Mouse (Mus musculus) G1E (cell line): ENCODE data around the gene Ttll3. TPM values are rescaled to one million over a fixed set of nuclear protein-coding genes. Genes with fewer than 3 reads are reported as not detected.

ENCODE experiments used
- ATAC-seq: 2 replicates; pipeline ENCODE4 v1.8.0; 2016; ENCODE audit warnings: mild to moderate bottlenecking; ENCODE audit not compliant: insufficient number of reproducible peaks, poor library complexity, low FRiP score, severe bottlenecking; ENCODE audit errors: extremely low read depth
- DNase-seq: peaks from one replicate; pipeline ENCODE4 v3.0.0; 2012; ENCODE audit warnings: low spot score
- H3K27me3 ChIP-seq: 2 replicates; pipeline ENCODE4 v1.6.1; 2012; ENCODE audit warnings: mild to moderate bottlenecking, low read length, inconsistent platforms; ENCODE audit not compliant: insufficient read depth
- H3K36me3 ChIP-seq: replicated peaks from 2 replicates; pipeline ENCODE3; 2012; ENCODE audit warnings: mild to moderate bottlenecking, inconsistent platforms
- H3K4me1 ChIP-seq: 2 replicates; pipeline ENCODE4 v1.6.1; 2012; ENCODE audit warnings: low read depth, low read length, inconsistent platforms, mixed read lengths; ENCODE audit not compliant: insufficient read depth
- H3K4me3 ChIP-seq: 2 replicates; pipeline ENCODE4 v1.5.1; 2012; ENCODE audit warnings: low read depth, mild to moderate bottlenecking, inconsistent platforms, low read length, moderate library complexity, mixed read lengths
- H3K9me3 ChIP-seq: replicated peaks from 2 replicates; pipeline ENCODE4 v1.6.1; 2012; ENCODE audit warnings: inconsistent platforms
- CTCF ChIP-seq: IDR thresholded peaks from 2 replicates; pipeline ENCODE4 v1.5.1; 2012; ENCODE audit warnings: low read depth, low read length, inconsistent platforms, mixed read lengths
- GATA1 ChIP-seq: IDR thresholded peaks from 2 replicates; pipeline ENCODE4 v1.6.1; 2012; ENCODE audit warnings: borderline replicate concordance, low read length, inconsistent platforms, mixed read lengths
- GATA2 ChIP-seq: IDR thresholded peaks from 2 replicates; pipeline ENCODE4 v1.6.1; 2012; ENCODE audit warnings: low read depth, low read length, inconsistent platforms, borderline replicate concordance
- POLR2AphosphoS5 ChIP-seq: IDR thresholded peaks from 2 replicates; pipeline ENCODE4 v1.6.1; 2012; ENCODE audit warnings: low read depth, low read length, inconsistent platforms; ENCODE audit not compliant: insufficient replicate concordance
- TAL1 ChIP-seq: conservative IDR thresholded peaks from 2 replicates; pipeline ENCODE4 v1.6.1; 2012; ENCODE audit warnings: low read depth, low read length, inconsistent platforms, mixed read lengths
- polyA plus RNA-seq: library from polyadenylated mRNA; stranded (reverse); fragments of >175 nt; gene quantifications from 2 replicates; pipeline ENCODE4 v1.2.3, GENCODE M21; 2012
- total RNA-seq, 2 experiments: library from RNA; stranded (forward) in 1 of 2; stranded (reverse) in 1 of 2; fragments of 200-1000 nt in 1 of 2; fragments of >200 nt in 1 of 2; fragmentation: Nextera tagmentation in 1 of 2; gene quantifications; 2 replicates each; pipeline ENCODE4 v1.2.3; 2014 to 2017

The Ttll3 gene
- total and polyA plus RNA-seq, 3 experiments = 15.1 to 47.6 (median 20.5) TPM

- Histone ChIP-seq H3K27me3 (peaks cover 10% of the 10 kb centered on the region), H3K4me1 (peaks cover 15% of the 10 kb centered on the region), H3K36me3 (no peaks in the 10 kb centered on the region), H3K4me3 (no peak overlapping the region), H3K9me3 (no peaks in the 10 kb centered on the region)
- TF ChIP-seq GATA2 (no peak), CTCF (no peak), GATA1 (no peak), TAL1 (no peak), POLR2AphosphoS5 (no peak)
- no peak for DNase-seq
- ATAC-seq = no peak
Observed at GRCm38 (mm10) chr6:113350538-113350937, 38.5 kb upstream of the Ttll3 start.

- Histone ChIP-seq H3K36me3 (no peaks in the 10 kb centered on the region), H3K27me3 (peaks cover 12% of the 10 kb centered on the region), H3K4me3 (no peak overlapping the region), H3K9me3 (no peaks in the 10 kb centered on the region), H3K4me1 (peaks cover 15% of the 10 kb centered on the region)
- no peak for ATAC-seq
- no peak for TF ChIP-seq GATA1
- no peak for TF ChIP-seq CTCF
- no peak for TF ChIP-seq TAL1
- TF ChIP-seq POLR2AphosphoS5 = no peak
- no peak for TF ChIP-seq GATA2
- no peak for DNase-seq
Observed at GRCm38 (mm10) chr6:113351161-113351560, 37.9 kb upstream of the Ttll3 start.

- ATAC-seq (no peak), DNase-seq (no peak)
- Histone ChIP-seq H3K27me3 (peaks cover 12% of the 10 kb centered on the region), H3K4me1 (peaks cover 15% of the 10 kb centered on the region), H3K36me3 (no peaks in the 10 kb centered on the region), H3K4me3 (no peak overlapping the region), H3K9me3 (no peaks in the 10 kb centered on the region)
- no peak for TF ChIP-seq CTCF
- TF ChIP-seq GATA2 = no peak
- no peak for TF ChIP-seq POLR2AphosphoS5
- TF ChIP-seq GATA1 = no peak
- no peak for TF ChIP-seq TAL1
Observed at GRCm38 (mm10) chr6:113351653-113352052, 37.4 kb upstream of the Ttll3 start.

- TF ChIP-seq TAL1 = no peak
- TF ChIP-seq GATA2 = no peak
- TF ChIP-seq GATA1 = no peak
- TF ChIP-seq POLR2AphosphoS5 = no peak
- no peak for TF ChIP-seq CTCF
- DNase-seq (no peak), ATAC-seq (no peak)
- Histone ChIP-seq H3K36me3 (no peaks in the 10 kb centered on the region), H3K27me3 (peaks cover 12% of the 10 kb centered on the region), H3K4me1 (peaks cover 15% of the 10 kb centered on the region), H3K9me3 (no peaks in the 10 kb centered on the region), H3K4me3 (no peak overlapping the region)
Observed at GRCm38 (mm10) chr6:113352820-113353219, 36.2 kb upstream of the Ttll3 start.

- peaks cover 16% of the 10 kb centered on the region for H3K27me3 ChIP-seq
- TF ChIP-seq POLR2AphosphoS5 (no peak), TAL1 (no peak), GATA2 (no peak), GATA1 (no peak), CTCF (no peak)
- peaks cover 15% of the 10 kb centered on the region for H3K4me1 ChIP-seq
Observed at GRCm38 (mm10) chr6:113353696-113354095, 35.4 kb upstream of the Ttll3 start.

GRCm38 (mm10) chr6:113361476-113361875 lies 27.6 kb upstream of the Ttll3 start:
- ATAC-seq = no peak

More at GRCm38 (mm10) chr6:113353696-113354095, 35.4 kb upstream of the Ttll3 start:
- no peak for ATAC-seq
- Histone ChIP-seq H3K9me3 (no peaks in the 10 kb centered on the region), H3K4me3 (no peak overlapping the region), H3K36me3 (no peaks in the 10 kb centered on the region)
- DNase-seq = no peak

More at GRCm38 (mm10) chr6:113361476-113361875, 27.6 kb upstream of the Ttll3 start:
- TF ChIP-seq POLR2AphosphoS5 (no peak), CTCF (no peak), GATA2 (no peak), TAL1 (no peak), GATA1 (no peak)
- no peak for DNase-seq
- Histone ChIP-seq H3K4me3 (no peak overlapping the region), H3K36me3 (peaks cover 4% of the 10 kb centered on the region), H3K4me1 (peaks cover 3% of the 10 kb centered on the region), H3K27me3 (peaks cover 23% of the 10 kb centered on the region), H3K9me3 (no peaks in the 10 kb centered on the region)
